Mouse (Mus musculus): ENCODE results near the gene Prickle1. TPM values are rescaled to one million over a fixed set of nuclear protein-coding genes. Genes with fewer than 3 reads are reported as not detected.

The Prickle1 gene
- polyA plus RNA-seq, 1 experiment from 2014 or later, result 8.0 TPM

DNA sequence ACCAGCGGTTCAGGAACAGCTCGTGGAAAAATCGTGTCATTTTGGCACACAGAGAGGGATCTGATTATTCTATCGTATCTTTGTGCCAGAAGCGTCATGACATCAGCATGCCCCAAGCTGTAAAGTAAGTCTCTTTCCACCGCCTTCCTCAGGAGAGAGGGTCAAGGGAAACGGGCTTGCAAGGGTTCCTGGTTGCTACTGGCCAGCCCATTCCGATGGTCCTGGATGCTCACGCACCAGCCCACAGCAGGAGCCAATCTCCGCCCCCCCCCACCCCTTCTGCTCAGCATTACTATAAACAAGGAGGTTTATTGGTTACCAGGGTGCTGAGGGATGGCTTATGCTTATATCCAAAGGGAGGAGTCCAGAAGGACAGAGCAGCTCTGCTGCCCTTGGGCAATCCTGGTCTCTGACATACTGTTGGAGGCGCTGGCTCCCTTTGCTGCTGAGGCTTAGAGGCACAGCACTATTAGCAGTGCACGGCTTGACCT, 3.8 kb downstream of the Prickle1 start:
- Histone ChIP-seq H3K27me3 (peaks cover 27% of the 10 kb centered on the region), H3K27ac (no peak overlapping the region; the same call in 1 of the 2 replicates), H3K36me3 (no peaks in the 10 kb centered on the region), H3K4me3 (replicated peaks) (peak overlapping the region; percentile 34), H3K9me3 (no peaks in the 10 kb centered on the region), H3K4me2 (replicated peaks) (peak overlapping the region; percentile 58), H3K9ac (replicated peaks) (peak overlapping the region; percentile 43), H3K4me1 (replicated peaks) (peaks cover 31% of the 10 kb centered on the region)
- WGBS, result 3% methylated on average over 11 of the region's 12 CpGs
- ATAC-seq, result peak; percentile 15; the same call in 1 of the 2 replicates

DNA sequence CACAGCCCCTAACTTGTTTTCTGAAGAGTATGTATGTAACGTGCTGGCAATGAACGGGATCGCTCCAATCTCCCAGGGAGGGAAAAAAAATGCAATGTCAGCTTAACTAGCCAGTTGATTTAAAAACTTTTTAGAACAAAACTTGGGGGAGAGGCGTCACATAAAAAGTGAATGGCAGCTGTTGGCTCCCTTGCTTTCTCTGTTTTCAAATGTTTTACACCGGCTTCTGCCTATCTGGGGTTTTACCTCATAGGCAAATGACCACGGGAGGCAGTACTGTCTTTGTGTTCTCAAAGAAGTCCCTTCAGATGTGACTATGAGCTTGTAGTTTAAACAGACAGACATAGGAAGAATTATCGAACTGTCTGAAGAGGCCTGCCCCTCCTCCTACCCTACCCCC, 4.3 kb downstream of the Prickle1 start:
- no peak for ATAC-seq
- Histone ChIP-seq H3K9ac (replicated peaks) (peak overlapping the region; percentile 43), H3K36me3 (no peaks in the 10 kb centered on the region), H3K4me1 (replicated peaks) (peaks cover 27% of the 10 kb centered on the region), H3K9me3 (no peaks in the 10 kb centered on the region), H3K4me3 (replicated peaks) (peak overlapping the region; percentile 34), H3K4me2 (replicated peaks) (peak overlapping the region; percentile 58), H3K27ac (no peak overlapping the region), H3K27me3 (peaks cover 23% of the 10 kb centered on the region)
- 40% methylated on average over 7 of the region's 7 CpGs for WGBS

DNA sequence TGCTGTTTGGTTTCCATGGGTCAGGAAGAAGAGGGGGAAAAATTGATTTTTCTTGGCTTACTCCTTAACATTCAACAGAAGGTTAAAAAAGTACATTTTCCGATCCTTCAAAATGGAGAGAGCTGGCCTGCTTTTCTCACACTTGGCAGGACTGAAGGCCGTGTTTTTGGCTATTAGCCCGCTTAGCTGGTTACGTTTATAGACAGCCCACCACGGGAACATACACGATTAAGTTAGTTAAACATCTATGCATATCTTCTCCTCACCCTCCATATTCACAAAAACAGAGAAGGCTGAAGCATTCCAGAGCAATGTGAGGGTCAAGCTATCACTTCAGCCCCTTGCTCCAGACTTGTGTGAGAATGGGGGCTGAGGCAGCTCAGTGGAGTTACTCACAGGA, 7.3 kb downstream of the Prickle1 start:
- ATAC-seq, result no peak
- Histone ChIP-seq H3K4me3 (replicated peaks) (no peak overlapping the region), H3K9me3 (no peaks in the 10 kb centered on the region), H3K4me2 (replicated peaks) (no peak overlapping the region), H3K27me3 (peaks cover 20% of the 10 kb centered on the region), H3K36me3 (no peaks in the 10 kb centered on the region), H3K4me1 (replicated peaks) (peaks cover 13% of the 10 kb centered on the region), H3K9ac (replicated peaks) (no peak overlapping the region), H3K27ac (no peak overlapping the region)
- WGBS, result 91% methylated on average over 6 of the region's 6 CpGs

DNA sequence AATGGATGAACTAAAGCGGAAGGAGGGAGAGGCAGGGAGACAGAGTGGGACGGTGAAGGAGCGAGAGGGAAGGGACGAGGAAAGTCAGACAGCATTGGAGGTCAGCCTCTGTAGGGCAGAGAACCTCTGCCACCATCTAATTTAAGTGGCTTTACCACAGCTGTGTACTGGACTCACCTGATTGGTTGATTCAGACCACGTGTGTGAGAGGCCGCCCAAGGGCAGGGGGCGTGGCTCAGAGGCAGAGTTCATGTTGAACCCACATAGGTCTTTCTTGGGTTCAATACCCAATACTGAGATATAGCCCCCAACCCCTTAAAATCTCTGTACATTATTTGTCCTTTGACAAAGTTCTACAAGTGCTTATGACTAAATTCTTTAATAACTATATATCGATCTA, 8.0 kb downstream of the Prickle1 start:
- no peak overlapping the region for H3K27ac ChIP-seq
- peaks cover 13% of the 10 kb centered on the region for H3K4me1 ChIP-seq (replicated peaks)
- peaks cover 16% of the 10 kb centered on the region for H3K27me3 ChIP-seq
- H3K9ac ChIP-seq (replicated peaks), result no peak overlapping the region
- no peak overlapping the region for H3K4me2 ChIP-seq (replicated peaks)
- H3K36me3 ChIP-seq, result no peaks in the 10 kb centered on the region
- H3K4me3 ChIP-seq (replicated peaks), result no peak overlapping the region
- no peaks in the 10 kb centered on the region for H3K9me3 ChIP-seq
- 77% methylated on average over 8 of the region's 8 CpGs for WGBS
- no peak for ATAC-seq

DNA sequence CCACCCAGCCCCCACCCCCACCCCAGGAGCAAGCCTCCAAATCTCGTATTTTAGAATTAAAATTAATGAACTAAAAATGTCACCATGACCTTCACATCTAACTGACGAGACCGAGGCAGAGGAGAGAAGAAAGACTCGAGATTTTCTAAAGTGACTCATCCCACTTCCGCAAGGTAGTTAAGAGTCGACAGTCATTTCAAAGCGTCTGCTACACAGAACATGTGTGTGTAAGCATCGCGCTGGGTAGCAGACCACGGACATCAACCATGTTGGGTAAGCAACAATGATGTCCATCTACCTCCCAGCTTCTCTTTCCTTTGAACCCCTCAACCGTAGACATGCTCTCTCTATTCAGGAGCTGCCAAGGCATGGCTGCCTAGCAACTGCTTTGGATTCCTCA, 12.6 kb downstream of the Prickle1 start:
- no peak for ATAC-seq
- no peaks in the 10 kb centered on the region for H3K9me3 ChIP-seq
- H3K36me3 ChIP-seq, result no peaks in the 10 kb centered on the region
- H3K4me2 ChIP-seq (replicated peaks), result no peak overlapping the region
- H3K27ac ChIP-seq, result no peak overlapping the region
- no peak overlapping the region for H3K4me3 ChIP-seq (replicated peaks)
- no peaks in the 10 kb centered on the region for H3K4me1 ChIP-seq (replicated peaks)
- H3K27me3 ChIP-seq, result no peaks in the 10 kb centered on the region
- H3K9ac ChIP-seq (replicated peaks), result no peak overlapping the region
- WGBS, result 71% methylated on average over 11 of the region's 11 CpGs

DNA sequence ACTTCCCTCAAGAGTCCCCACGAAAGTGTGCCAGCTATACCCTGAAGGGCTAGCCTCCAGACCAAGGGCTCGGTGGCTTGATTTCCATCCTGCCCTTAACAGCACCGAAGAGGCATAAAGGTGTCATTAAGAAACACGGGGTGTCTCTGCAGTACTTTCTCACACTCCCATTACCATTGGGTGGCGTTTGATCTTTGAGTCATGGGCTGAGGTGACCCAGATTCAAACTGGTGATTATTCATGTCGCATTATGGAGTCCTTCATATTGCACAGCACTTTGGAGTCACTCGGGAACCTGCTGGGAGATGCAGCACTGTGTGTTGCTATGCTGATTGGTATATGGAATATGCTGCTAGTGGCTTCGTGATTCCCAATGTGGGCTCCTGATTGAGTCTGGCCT, 14.0 kb downstream of the Prickle1 start:
- Histone ChIP-seq H3K9me3 (no peaks in the 10 kb centered on the region), H3K36me3 (no peaks in the 10 kb centered on the region), H3K27me3 (no peaks in the 10 kb centered on the region), H3K4me3 (replicated peaks) (no peak overlapping the region), H3K4me1 (replicated peaks) (no peaks in the 10 kb centered on the region), H3K27ac (no peak overlapping the region), H3K9ac (replicated peaks) (no peak overlapping the region), H3K4me2 (replicated peaks) (no peak overlapping the region)
- no peak for ATAC-seq
- WGBS, result 87% methylated on average over 8 of the region's 8 CpGs

DNA sequence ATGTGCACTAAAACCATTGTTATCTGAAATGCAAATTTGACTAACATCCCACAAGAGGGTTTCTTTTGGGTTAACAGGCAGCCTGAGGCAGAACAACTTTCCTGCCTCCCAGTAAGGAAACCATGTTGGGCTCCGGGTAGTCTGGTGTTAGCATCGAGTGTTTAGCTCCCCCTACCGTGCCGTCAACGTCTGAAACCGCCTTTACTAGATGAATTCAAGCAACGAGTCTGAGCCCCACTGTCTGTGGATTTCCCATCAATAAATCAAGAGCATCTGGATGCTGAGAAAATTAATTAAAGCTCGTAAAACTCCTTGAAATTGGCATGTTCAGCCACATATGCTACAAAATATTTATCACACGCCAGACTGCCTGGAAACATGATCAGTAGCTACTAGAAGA, 15.8 kb downstream of the Prickle1 start:
- no peak for ATAC-seq
- no peak overlapping the region for H3K4me3 ChIP-seq (replicated peaks)
- no peaks in the 10 kb centered on the region for H3K27me3 ChIP-seq
- no peaks in the 10 kb centered on the region for H3K36me3 ChIP-seq
- no peaks in the 10 kb centered on the region for H3K4me1 ChIP-seq (replicated peaks)
- H3K4me2 ChIP-seq (replicated peaks), result no peak overlapping the region
- H3K9ac ChIP-seq (replicated peaks), result no peak overlapping the region
- WGBS, result 50% methylated on average over 9 of the region's 9 CpGs
- no peaks in the 10 kb centered on the region for H3K9me3 ChIP-seq
- H3K27ac ChIP-seq, result no peak overlapping the region

DNA sequence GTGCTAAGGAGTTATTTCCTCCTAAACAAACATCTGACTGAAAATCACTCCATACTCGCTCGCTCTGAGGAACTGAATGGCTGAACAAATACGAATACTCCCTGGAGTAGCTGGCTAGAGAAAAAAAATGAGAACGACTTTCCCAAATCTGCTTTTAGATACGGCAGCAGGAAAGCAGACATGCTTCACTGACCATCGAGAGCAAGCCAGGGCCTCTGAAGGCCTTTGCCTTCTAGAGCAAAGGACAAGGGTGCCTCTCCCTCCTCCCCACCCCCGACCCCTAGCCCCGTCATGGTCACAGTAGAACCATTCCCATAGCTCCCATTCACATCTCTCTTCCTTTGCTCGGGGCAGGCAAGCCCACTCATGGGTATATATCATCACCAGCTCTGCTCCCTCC, 16.6 kb downstream of the Prickle1 start:
- Histone ChIP-seq H3K27ac (no peak overlapping the region), H3K27me3 (no peaks in the 10 kb centered on the region), H3K9ac (replicated peaks) (no peak overlapping the region), H3K4me2 (replicated peaks) (no peak overlapping the region), H3K9me3 (no peaks in the 10 kb centered on the region), H3K4me3 (replicated peaks) (no peak overlapping the region), H3K36me3 (no peaks in the 10 kb centered on the region), H3K4me1 (replicated peaks) (no peaks in the 10 kb centered on the region)
- no peak for ATAC-seq
- WGBS, result 78% methylated on average over 9 of the region's 9 CpGs

GRCm38 (mm10) chr15:93576361-93576760, 19.3 kb downstream of the Prickle1 start:
- Histone ChIP-seq H3K9ac (replicated peaks) (no peak overlapping the region), H3K4me1 (replicated peaks) (no peaks in the 10 kb centered on the region), H3K27me3 (no peaks in the 10 kb centered on the region), H3K4me2 (replicated peaks) (no peak overlapping the region), H3K9me3 (no peaks in the 10 kb centered on the region), H3K36me3 (no peaks in the 10 kb centered on the region), H3K27ac (no peak overlapping the region), H3K4me3 (replicated peaks) (no peak overlapping the region)
- 81% methylated on average over 9 of the region's 9 CpGs for WGBS
- ATAC-seq, result no peak

GRCm38 (mm10) chr15:93575884-93576283, 19.8 kb downstream of the Prickle1 start:
- peak; percentile 48; the same call in 1 of the 2 replicates for ATAC-seq
- Histone ChIP-seq H3K4me2 (replicated peaks) (no peak overlapping the region), H3K4me3 (replicated peaks) (no peak overlapping the region), H3K36me3 (no peaks in the 10 kb centered on the region), H3K27me3 (no peaks in the 10 kb centered on the region), H3K9ac (replicated peaks) (no peak overlapping the region), H3K9me3 (no peaks in the 10 kb centered on the region), H3K27ac (no peak overlapping the region), H3K4me1 (replicated peaks) (no peaks in the 10 kb centered on the region)
- WGBS, result 15% methylated on average over 5 of the region's 5 CpGs

- no peaks in the 10 kb centered on the region for H3K4me1 ChIP-seq (replicated peaks)
- no peak overlapping the region for H3K27ac ChIP-seq
- H3K27me3 ChIP-seq, result no peaks in the 10 kb centered on the region
- H3K4me2 ChIP-seq (replicated peaks), result no peak overlapping the region
- H3K36me3 ChIP-seq, result no peaks in the 10 kb centered on the region
- H3K9ac ChIP-seq (replicated peaks), result no peak overlapping the region
- no peaks in the 10 kb centered on the region for H3K9me3 ChIP-seq
- ATAC-seq, result no peak
- no peak overlapping the region for H3K4me3 ChIP-seq (replicated peaks)
- 97% methylated on average over 10 of the region's 10 CpGs for WGBS
These were observed 22.8 kb downstream of the Prickle1 start for GRCm38 (mm10) chr15:93572889-93573288.

- no peaks in the 10 kb centered on the region for H3K9me3 ChIP-seq
- WGBS, result 68% methylated on average over 11 of the region's 11 CpGs
These were observed 24.7 kb downstream of the Prickle1 start for GRCm38 (mm10) chr15:93570881-93571495.

DNA sequence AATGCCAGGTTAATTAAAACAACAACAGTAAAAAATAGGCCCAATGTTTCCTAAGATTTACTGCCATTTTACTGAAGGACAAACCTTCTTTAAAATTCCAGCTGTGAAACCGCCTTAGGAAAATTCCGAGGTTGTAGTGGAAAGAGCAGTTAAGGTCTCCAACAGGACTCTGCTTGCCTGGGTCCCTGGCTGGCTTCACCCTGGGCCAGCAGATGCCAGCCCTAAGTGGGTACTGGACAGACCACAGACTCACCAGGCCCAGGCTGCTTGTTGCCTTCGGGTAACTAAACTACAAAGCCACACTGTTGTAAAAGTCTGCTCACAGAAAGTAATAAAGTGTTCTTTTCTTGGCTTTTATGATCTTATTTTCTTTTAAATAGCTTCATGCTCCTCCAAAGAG, 26.8 kb downstream of the Prickle1 start:
- H3K36me3 ChIP-seq, result no peaks in the 10 kb centered on the region
- H3K27ac ChIP-seq, result no peak overlapping the region
- no peaks in the 10 kb centered on the region for H3K4me1 ChIP-seq (replicated peaks)
- no peaks in the 10 kb centered on the region for H3K27me3 ChIP-seq
- no peak overlapping the region for H3K4me2 ChIP-seq (replicated peaks)
- no peaks in the 10 kb centered on the region for H3K9me3 ChIP-seq
- no peak overlapping the region for H3K9ac ChIP-seq (replicated peaks)
- H3K4me3 ChIP-seq (replicated peaks), result no peak overlapping the region
- ATAC-seq, result no peak
- WGBS, result 81% methylated on average over 3 of the region's 3 CpGs

More at GRCm38 (mm10) chr15:93570881-93571495, 24.7 kb downstream of the Prickle1 start:
- H3K4me2 ChIP-seq (replicated peaks), result no peak overlapping the region
- no peak for ATAC-seq
- no peak overlapping the region for H3K9ac ChIP-seq (replicated peaks)
- H3K4me1 ChIP-seq (replicated peaks), result no peaks in the 10 kb centered on the region
- no peaks in the 10 kb centered on the region for H3K36me3 ChIP-seq
- no peak overlapping the region for H3K4me3 ChIP-seq (replicated peaks)
- no peak overlapping the region for H3K27ac ChIP-seq
- no peaks in the 10 kb centered on the region for H3K27me3 ChIP-seq
